Mouse (Mus musculus) monocyte, adult 5-6 weeks (primary cell): ENCODE measurements at regions not wholly inside any gene's neighbourhood (a gene's known extent, or its start where the extent isn't known, plus 50 kb on each side); places are given as distances from the start of the nearest gene placed in this dataset.

Source experiments
- ATAC-seq: fragments of 153-309, 156-312 bp; replicated peaks from 2 replicates; pipeline ENCODE4 v1.8.0; 2017; ENCODE audit warnings: mild to moderate bottlenecking; ENCODE audit not compliant: low TSS enrichment, insufficient number of reproducible peaks, severe bottlenecking, poor library complexity, low FRiP score

DNA sequence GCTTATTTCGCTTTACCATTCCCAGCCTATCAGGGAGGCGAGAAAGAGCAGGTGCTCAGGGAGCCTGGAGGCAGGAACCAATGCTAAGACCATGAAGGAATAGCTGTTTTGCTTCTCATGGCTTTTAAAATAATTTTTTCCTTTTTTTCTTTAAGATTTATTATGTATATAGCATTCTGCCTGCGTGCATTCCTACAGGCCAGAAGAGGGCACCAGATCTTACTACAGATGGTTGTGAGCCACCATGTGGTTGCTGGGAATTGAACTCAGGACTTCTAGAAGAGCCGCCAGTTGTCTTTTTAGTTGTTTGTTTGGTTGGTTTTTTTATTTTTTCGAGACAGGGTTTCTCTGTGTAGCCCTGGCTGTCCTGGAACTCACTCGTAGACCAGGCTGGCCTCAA lies 113.6 kb upstream of the Armc2 start:
- no peak for ATAC-seq

DNA sequence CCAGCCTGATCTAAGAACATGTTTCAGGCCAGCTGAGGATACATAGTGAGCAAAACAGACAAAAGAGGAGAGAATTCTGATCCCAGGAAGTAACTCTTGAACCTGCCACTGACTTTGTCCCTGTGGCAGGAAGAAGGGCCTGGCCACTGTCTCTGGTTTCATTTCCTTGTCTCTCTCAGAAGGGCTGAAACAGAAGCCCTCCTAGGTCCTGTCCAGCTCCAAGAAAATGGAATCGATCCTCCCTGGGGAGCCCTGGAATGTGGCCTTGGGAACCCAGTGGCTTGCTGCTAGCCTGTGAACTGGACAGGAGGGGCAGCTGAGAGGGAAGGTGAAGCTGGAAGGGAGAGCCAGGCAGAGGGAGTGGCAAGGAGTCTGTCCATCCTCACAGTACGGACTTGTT lies 113.1 kb upstream of the Armc2 start:
- 0 out of 2 replicates have a peak, but pooled peaks have one; percentile 9 for ATAC-seq

DNA sequence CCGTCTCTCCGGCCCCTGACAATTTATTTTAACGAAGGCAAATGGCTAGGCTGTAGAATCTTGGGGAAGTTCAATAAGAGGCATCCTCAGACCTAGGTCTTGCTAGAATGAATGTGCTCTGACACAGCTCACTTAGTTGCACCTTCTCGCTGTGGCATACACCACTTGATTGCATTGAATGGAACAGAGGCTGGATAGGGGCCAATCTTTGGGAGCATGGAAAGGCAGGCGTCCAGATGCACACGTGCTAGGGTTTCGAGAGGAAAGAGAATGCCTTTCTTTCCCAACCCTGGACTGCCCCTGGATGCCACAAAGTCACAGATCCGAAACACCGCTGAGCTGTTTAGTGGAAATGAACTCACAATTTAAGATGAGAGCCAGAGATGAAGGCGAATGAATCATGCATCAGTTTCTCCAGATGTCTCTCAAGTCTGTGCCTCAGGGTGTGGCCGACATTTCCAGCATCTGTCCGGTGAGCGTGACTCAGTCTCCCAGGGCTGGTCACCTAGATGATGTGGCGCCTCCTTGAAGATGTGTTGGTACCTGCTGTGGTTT lies 109.7 kb upstream of the Armc2 start:
- ATAC-seq: no peak

DNA sequence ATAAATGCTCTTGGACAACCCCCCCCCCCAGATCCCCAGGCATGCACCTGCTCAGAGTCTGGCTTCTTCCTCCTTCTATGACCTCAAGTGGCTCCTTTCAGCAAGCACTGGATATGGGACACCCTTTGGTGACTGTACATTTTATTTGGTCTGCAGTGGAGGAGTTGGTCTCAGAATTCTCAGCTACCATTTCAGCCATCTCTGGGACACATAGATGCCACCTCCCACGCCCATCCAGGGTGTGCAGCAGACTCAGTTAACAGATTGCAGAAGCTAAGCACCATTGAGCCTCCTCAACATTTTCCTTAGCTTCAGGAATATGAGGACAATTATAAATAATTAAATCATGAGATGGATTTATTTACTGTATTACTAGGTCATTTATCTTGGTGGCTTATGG lies 108.6 kb upstream of the Armc2 start:
- ATAC-seq: no peak

DNA sequence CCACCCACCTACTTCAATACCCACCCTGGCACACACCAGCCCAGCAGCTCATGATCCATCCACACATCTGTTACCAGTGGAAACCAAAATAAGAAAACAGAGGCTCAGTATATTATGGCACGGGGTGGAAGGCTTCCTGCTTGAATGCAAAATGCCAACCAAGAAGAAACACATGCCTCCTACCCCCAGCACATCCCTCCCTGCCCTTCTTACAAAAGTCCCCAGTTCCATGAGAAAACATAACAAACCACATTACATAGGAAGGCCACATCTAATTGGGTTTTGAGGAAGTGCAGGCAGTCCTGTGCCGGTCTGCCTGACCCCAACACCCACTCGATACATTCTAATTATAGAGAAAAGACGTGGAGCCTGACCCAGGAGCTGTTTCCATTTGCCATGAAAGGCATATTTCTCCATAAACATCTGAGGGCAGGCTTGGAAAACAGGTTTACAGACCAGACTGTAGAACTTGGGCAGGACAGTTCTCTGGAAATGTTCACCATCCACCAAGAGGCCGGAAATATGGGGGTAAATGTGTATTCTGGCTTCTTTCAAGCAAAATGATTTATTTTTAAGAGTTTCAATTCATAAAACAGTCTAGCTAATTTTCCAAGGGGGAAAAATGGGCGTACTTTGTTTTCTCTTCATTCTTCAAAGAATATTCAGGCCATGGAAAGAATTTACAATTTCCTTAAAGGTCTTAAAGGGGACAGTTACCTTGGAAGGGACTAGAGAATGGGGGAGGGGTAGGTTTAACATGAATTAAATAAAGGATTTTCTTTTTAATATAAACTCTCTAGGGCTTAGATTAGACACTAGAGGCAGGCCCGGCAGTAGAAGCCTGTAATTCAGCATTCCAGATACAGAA lies 104.8 kb upstream of the Armc2 start:
- ATAC-seq: no peak

DNA sequence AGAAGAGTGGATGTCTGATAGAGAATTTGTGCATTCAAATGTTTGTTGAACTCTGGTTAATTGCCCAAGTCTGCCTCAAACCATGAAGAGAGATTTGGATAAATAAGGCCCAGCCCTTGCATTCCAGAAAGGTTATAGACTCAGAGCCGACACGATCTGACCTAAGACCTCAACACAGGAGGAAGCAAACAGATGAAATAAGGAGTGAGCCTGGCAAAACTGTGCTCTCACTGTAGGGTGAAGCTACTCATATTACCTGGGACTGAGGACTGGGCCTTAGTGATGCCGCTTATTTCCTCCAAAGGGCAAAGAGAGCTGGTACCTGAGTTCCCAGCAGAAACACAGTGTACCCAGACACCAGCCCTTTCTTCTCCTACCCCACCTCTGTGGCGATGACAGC lies 103.7 kb upstream of the Armc2 start:
- no peak for ATAC-seq

DNA sequence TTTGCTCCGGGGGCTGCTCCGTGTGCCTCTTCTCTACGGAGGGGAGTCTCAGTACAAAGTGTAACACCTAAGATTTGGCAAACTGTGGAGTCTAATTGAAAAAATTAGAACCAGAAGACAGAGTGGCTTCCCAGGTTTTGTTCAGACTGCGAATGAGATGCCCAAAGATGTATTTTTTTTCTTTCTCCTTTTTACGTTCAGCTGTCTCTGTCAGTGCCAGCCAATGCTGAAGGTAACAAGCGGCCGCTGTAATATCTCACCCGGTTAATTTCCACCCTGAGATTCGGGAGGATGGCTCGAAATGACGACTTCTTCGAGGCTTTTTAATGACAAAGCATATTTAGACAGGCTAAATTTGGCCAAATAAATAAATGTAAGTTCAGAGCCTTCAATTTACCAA lies 101.1 kb upstream of the Armc2 start:
- no peak for ATAC-seq

DNA sequence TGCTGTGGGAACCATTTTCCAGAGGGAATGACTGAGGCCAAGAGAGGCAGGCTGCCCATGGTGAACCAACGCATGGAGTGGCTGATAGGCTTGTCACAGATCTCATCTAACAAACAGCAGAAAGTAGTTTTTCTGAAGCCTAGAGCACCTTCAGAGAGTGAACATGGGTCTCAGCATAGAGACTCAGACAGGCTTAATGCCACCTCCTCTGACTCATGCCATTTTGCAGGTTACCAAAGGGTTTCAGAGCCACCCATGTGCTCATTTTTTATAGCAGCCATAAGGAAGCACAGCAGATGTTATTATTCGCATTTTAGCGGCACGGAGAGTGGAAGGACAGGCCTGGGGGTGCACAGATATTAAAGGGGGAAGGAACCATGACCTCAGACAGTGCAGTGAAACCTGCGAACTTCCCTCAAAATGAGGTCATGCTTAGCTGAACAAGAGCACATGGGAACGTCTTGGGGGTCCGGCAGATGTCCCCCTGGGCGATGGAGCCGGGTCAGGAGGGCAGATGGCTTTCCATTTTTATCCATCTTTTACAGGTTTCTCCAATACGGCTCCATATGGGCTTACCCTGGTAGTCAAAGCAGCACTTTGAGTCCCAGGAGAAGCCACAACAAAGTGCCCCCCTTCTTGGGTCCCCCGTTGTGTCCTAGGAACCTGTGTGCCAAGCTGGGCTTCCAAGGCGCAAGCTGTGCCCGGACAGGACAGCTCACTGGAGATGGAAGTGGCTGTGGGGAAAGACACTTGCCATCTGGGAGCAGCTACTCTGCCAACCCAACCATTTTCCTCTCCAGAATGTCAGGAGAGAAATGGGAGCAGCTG lies 100.3 kb upstream of the Armc2 start:
- no peak for ATAC-seq

DNA sequence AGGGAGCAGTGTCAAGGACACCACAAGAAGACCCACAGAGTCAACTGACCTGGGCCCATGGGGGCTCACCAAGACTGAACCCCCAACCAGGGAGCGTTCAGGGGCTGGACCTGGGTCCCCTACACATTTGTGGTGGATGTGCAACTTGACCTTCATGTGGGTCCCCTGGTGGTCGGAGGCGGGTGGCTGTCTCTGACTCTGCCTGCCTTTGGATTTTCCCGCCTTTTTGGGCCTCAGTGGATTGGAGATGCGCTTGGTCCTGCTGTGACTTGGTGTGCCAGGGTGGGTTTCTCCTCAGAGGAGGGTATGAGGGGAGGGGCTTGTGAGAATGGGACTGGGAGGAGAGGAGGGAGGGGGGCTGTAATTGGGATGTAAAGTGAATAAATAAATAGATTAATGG lies 99.3 kb upstream of the Armc2 start:
- ATAC-seq: no peak

DNA sequence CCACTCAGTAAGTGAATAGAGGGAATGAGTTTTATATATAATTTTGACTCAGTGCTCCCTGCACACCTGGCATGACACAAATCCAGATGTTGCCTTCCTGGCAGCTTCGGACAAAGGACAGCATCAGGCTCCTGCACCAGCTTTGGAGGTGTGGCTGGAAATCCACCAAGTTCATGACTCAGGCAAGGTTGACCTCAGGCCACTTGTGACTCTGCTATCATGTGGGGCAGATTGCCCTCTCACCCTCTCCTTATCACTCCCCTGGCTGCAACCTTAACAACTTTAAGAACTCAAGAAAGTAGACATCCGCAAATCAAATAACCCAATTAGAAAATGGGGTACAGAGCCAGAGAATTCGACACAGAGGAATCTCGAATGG lies 97.7 kb upstream of the Armc2 start:
- no peak for ATAC-seq

DNA sequence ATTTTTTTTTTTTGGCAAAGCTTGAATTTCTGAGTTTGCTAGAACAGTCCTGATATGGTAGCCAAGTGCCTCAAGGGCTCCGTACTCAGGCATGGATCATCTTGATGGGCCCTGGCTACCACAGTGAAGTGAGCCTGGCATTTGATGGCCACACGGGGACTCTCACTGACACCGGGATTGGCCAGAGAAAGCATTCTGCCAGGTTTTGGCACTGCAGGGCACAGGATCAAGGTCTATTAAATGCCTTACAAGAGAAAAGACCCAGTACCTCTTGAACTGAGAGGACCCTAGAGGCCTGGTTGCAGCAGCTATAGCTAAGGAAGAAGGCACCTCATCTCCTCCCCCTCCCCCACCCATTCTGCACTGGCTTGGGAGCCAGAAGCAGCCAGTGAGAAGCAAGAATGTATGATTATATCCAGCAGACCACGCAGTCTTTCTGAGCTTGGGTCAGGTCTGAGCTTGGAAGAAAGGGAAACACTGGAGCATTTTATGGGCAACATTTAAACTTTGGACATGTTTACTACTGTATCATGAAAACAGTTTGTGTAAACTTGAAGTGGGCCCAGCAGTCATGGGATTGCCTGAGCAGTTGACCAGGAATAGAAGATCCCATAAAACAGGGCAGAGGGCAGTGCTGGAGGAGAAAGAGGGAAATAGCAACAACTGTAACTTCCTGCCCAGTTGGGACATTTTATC lies 97.1 kb upstream of the Armc2 start:
- ATAC-seq: no peak

DNA sequence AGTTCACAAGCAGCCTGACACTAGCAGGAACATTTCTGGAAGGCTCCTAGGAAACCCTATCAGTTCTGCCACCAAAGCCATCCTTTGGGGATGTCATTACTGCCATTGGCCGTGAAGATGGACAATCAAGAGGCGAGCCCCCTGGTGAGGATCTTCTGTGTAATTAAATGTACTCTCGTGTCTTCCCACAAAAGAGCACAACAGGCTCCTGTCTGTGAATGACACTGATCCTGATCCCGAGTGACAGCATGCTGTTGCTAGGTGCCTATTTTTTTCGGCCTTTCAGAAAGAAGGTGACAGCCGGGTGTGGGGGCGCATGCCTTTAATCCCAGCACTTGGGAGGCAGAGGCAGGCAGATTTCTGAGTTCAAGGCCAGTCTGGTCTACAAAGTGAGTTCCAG lies 92.5 kb upstream of the Armc2 start:
- no peak for ATAC-seq

DNA sequence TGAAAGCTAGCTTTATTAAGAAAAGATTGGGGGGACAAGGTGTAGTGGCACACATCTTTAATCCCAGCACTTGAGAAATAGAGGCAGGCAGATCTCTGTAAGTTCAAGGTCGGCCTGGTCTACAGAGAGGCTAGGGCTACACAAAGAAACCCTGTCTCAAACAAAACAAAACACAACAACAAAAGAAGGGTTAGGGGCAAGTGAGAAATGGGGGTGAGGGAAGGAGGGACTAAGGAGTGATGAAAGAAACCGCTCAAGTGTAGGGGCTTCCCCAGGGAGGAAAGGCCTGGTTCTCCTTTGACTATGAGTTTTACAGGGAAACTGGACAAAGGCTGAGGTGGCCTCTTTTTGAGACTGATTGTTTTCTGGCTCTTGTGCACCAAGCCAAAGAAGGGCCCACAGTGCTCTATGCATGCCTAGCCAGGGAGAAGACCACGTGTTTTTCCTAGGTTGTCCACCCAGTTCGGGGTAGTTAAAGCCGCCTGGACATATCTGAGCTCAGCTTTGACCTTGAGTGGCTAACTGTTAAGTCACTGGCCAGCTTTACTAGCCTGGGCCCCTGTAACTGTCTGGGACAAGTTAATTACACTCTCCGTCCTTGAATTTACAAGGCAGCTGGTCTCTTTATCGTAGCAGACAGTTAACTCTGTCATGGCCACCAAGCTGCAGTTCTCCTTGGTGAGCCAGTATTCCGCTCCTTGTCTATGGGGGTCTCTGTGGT lies 90.2 kb upstream of the Armc2 start:
- ATAC-seq: no peak

DNA sequence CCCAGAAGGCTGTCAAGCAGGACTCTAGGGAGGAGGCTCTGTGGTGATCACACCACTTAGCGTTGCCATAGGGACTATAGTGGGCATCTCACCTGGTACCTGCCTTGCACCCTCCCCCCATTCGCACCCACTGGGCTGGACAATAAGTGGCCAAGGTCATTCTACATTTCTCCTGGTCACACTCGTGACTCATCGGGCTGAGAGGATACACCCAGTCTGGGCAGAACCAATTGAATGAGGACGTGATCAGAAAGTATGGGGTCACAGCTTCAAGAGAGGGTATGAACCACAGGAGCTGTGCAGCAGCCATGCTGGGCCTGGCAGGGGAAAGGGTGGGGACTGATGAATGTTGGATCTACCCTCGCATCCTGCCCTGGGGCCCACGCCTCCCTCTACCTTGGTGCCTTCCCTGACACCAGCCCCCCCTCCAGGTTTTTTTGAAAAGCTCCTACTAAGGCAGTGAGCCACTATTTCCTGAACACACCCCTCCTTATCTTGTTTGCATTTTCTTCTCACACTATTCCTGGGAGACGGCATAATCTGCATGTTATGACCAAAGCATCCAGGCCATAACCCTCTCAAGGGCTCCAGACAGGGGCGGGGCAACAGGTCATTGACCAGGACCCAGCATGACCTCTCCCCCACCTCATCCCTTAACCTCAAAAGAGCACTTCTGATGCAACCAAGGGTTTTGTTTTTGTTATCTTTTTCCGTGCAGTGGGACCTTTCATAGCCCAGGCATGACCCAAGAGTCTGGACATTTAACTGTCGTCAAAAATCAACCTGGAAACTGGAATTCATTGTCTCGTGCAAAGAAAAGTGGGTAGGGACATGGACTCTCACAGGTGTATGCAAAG lies 89.4 kb upstream of the Armc2 start:
- ATAC-seq: no peak

DNA sequence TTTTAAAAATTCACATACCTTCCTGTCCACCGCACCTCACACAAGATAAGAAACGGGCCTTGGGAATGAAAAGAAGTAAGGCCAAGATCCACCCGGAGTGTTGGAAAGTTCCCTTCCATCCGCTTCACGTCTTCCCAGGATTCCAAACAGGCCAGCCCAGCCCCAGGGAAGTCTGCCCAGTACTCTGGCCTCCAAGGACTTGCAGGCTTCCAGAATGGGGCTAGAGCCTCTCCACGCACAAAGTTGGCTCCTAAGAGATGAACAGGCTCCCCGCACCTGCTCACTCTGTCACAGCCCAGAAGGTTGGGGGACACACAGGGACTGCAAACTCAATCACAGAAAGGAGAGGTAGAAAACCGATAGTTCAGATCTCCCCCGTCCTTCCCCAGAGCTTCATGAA lies 88.4 kb upstream of the Armc2 start:
- no peak for ATAC-seq

DNA sequence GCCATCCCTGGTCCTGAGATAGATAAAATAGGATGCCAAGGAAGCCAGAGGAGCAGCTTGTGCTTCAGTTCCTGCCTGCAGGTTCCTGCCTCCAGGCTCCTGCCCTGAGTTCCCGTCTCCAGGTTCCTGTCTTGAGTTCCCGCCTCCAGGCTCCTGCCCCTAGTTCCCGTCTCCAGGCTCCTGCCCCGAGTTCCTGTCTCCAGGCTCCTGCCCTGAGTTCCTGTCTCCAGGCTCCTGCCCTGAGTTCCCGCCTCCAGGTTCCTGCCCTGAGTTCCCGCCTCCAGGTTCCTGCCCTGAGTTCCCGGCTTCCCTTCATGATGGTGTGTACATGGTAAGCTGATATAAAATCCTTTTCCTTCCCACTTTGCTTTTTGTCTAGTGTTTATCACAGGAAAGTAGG lies 86.8 kb upstream of the Armc2 start:
- no peak for ATAC-seq

DNA sequence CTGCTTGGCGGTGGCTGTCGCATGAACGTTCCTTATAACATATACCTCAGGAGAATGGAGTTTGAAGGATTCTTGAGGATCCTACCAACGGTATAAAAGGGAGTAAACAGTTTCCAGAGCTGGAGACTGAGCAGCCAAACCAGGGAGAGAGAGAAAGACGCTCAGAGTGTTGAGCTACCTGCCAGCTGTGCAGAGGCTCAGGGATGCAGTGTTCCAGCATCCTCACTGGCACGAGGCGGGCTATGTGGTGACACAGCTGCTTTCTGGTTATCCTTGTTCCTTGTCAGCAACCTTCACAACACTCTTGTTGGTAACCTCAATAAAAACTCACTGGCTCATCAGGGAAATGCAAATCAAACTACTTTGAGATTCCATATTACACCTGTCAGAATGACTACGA lies 84.1 kb upstream of the Armc2 start:
- no peak for ATAC-seq

DNA sequence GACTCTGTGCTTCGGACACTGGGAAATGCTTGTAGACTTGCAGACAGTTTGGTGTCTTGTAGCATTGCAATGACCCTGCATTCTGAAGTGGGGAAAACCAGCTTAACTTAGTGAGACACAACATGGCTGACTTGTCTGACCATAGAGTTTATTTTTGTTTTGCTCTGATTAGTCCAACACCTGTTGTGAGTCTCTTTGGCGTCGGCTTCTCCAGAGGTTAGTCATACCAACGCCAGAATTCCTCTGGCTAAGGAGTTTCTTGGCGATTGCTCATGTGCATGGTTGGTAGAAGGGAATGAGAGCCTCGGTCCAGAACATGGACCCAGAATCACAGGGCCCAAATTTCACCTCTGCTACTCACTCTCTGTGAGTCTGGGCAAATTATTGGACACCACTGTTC lies 82.9 kb upstream of the Armc2 start:
- no peak for ATAC-seq
